Mouse (Mus musculus) stomach, embryonic 14.5 days (tissue): ENCODE data around the gene Foxb2. TPM values are rescaled to one million over a fixed set of nuclear protein-coding genes. Genes with fewer than 3 reads are reported as not detected.

ENCODE experiments used
- ATAC-seq: fragments of 200-750 bp; cut with Nextera tagmentation; 2 replicates; pipeline ENCODE4 v1.8.0; 2017; ENCODE audit warnings: low read depth, moderate TSS enrichment; ENCODE audit not compliant: insufficient number of reproducible peaks, insufficient read depth, low FRiP score
- H3K27ac ChIP-seq: fragments of 300-500 bp; sonication (generic); 2 replicates; pipeline ENCODE4 v1.5.1; 2014; ENCODE audit warnings: mild to moderate bottlenecking, low read length, moderate library complexity, mixed read lengths
- H3K27me3 ChIP-seq: fragments of 300-500 bp; sonication (generic); 2 replicates; pipeline ENCODE4 v1.6.1; 2014; ENCODE audit warnings: low read length, control low read depth, mixed read lengths; ENCODE audit not compliant: control insufficient read depth, insufficient read depth
- H3K36me3 ChIP-seq: fragments of 300-500 bp; sonication (generic); 2 replicates; pipeline ENCODE4 v1.6.1; 2014; ENCODE audit warnings: mild to moderate bottlenecking, control low read depth, low read length, moderate library complexity, mixed read lengths; ENCODE audit not compliant: control insufficient read depth, insufficient read depth
- H3K4me1 ChIP-seq: fragments of 300-500 bp; sonication (generic); 2 replicates; pipeline ENCODE4 v1.6.1; 2014; ENCODE audit warnings: low read length, control low read depth, mixed read lengths; ENCODE audit not compliant: control insufficient read depth, insufficient read depth
- H3K4me2 ChIP-seq: fragments of 300-500 bp; sonication (generic); replicated peaks from 2 replicates; pipeline ENCODE4 v1.6.1; 2014; ENCODE audit warnings: low read depth, low read length, control low read depth
- H3K4me3 ChIP-seq: fragments of 300-500 bp; sonication (generic); 2 replicates; pipeline ENCODE4 v1.5.1; 2014; ENCODE audit warnings: low read depth, low read length, control low read depth
- H3K9ac ChIP-seq: fragments of 300-500 bp; sonication (generic); replicated peaks from 2 replicates; pipeline ENCODE4 v1.6.1; 2014; ENCODE audit warnings: low read depth, mild to moderate bottlenecking, control low read depth, low read length, moderate library complexity, mixed read lengths
- H3K9me3 ChIP-seq: fragments of 300-500 bp; sonication (generic); 2 replicates; pipeline ENCODE4 v1.6.1; 2016; ENCODE audit warnings: low read depth, low read length, control low read depth; ENCODE audit not compliant: control insufficient read depth
- WGBS: fragments of 180-500 bp; shearing (Covaris S2); extraction: QIAGEN DNeasy Blood & Tissue Kit; methylation state at CpG from one replicate; pipeline ENCODE4 v1.1.7; 2014; 5-methylcytosine and 5-hydroxymethylcytosine counted together
- polyA plus RNA-seq: library from polyadenylated mRNA; unstranded; fragments of >200 nt; fragmentation: Nextera tagmentation; extraction: Ambion mirVana; gene quantifications from 2 replicates; pipeline ENCODE4 v1.2.1, GENCODE M21; 2014

The Foxb2 gene
- not detected in 2 replicates for polyA plus RNA-seq

DNA sequence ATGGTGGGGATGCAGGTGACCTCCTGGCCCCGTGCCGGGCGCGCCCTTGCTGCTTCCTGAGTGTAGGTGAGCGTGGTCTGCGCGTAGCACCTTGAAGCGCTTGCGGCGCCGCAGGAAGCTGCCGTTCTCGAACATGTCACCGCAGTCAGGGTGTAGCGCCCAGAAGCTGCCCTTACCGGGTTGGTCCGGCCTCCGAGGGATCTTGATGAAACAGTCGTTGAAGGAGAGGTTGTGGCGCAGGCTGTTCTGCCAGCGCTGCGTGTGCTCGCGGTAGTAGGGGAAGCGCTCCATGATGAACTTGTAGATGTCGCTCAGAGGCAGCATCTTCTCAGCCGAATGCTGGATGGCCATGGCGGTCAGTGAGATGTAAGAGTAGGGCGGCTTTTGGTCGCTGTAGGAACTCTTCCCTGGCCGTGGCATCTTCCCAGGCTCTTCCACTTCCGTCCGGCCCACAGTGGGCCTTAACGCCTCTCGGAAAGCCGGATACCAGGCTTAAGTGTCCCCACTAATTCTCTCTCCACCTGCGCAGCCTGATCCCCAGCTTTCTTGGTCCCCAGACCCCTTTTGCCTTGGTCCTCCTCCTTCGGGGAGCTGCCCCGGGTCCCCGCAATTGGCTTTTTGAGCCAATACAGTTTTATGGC, at the start of gene Foxb2:
TSS of gene Foxb2 (minus strand) at position 585 of the 641 bp plus-strand sequence.
- no peak for ATAC-seq
- WGBS, result 2% methylated on average over 40 of the region's 40 CpGs
- Histone ChIP-seq H3K4me3 (peak within 1 kb of the TSS; percentile 34), H3K36me3 (no peaks in the 10 kb centered on the region), H3K4me2 (peak within 1 kb of the TSS; percentile 54), H3K4me1 (peaks cover 17% of the 10 kb centered on the region; the same call in 1 of the 2 replicates), H3K27me3 (peaks cover 60% of the 10 kb centered on the region), H3K9me3 (no peaks in the 10 kb centered on the region), H3K9ac (no peak within 1 kb of the TSS), H3K27ac (no peak within 1 kb of the TSS)

DNA sequence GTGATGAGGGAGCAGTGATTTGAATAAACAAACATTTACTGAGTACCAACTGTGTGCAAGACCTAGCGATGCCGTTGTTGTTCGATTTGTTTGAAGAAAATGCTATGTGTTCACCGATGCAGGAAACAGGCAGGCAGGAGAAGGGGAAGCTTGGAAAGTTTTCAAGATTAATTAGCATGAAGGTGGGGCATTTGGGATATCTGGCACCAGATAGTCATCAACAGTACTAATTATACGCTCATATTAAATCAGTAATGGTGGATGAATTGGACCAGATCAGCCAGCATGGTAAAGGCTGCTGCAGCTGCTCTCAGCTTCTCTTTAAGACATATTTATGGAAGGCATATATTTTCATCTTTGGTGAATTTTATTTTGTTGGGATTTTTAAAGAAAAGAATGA, 37.9 kb upstream of the Foxb2 start:
- Histone ChIP-seq H3K4me2 (no peak overlapping the region), H3K27me3 (no peaks in the 10 kb centered on the region), H3K36me3 (no peaks in the 10 kb centered on the region), H3K4me3 (no peak overlapping the region), H3K27ac (no peak overlapping the region), H3K9ac (no peak overlapping the region), H3K4me1 (no peaks in the 10 kb centered on the region), H3K9me3 (no peaks in the 10 kb centered on the region)
- WGBS, result 83% methylated on average over 5 of the region's 5 CpGs
- ATAC-seq, result no peak

DNA sequence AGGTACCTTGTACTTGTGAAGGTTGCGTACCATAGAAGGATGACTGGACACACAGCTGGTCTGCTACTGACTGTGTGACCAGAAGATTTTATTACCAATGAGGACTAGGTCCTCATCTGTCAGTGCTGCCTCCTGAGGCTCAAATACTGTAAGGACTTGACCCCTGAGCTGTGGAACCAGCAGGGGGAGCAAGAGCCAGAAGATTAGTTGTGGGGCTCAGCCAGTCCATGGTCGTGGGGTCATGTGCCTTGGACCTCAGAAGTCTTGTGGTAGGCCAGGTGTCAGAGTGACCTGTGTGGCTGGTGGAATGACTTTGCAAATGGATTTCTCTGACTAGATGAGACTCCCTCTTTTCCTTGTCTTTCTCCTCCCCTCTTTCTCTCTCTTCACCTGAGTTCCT, 29.5 kb upstream of the Foxb2 start:
- 67% methylated on average over 2 of the region's 2 CpGs for WGBS
- Histone ChIP-seq H3K4me2 (no peak overlapping the region), H3K9ac (no peak overlapping the region), H3K27me3 (no peaks in the 10 kb centered on the region), H3K27ac (no peak overlapping the region), H3K9me3 (no peaks in the 10 kb centered on the region), H3K4me1 (no peaks in the 10 kb centered on the region), H3K4me3 (no peak overlapping the region), H3K36me3 (no peaks in the 10 kb centered on the region)
- ATAC-seq, result no peak

DNA sequence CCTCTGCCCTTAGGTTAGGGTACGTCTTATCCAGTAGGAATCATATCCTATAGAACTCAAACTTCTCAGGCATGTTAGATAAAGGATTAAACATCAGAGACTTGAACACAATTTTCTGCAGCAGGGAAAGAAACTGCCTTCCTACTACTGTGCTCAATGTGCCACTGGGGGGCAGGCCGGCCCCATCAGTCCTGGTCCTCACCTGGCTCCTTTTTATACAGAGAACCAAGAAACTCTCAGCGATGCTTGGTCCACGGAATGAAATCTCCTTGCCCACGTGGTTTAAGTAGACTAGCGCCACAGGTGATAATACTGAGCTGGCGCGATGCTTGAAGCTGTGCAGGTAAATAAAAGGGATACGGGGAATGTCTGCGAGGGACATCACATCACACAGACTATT, 26.1 kb upstream of the Foxb2 start:
- no peak overlapping the region for H3K4me3 ChIP-seq
- 48% methylated on average over 10 of the region's 10 CpGs for WGBS
- no peak for ATAC-seq
- no peaks in the 10 kb centered on the region for H3K27me3 ChIP-seq
- H3K36me3 ChIP-seq, result no peaks in the 10 kb centered on the region
- no peak overlapping the region for H3K9ac ChIP-seq
- no peaks in the 10 kb centered on the region for H3K9me3 ChIP-seq
- no peak overlapping the region for H3K4me2 ChIP-seq
- H3K4me1 ChIP-seq, result no peaks in the 10 kb centered on the region
- H3K27ac ChIP-seq, result no peak overlapping the region

DNA sequence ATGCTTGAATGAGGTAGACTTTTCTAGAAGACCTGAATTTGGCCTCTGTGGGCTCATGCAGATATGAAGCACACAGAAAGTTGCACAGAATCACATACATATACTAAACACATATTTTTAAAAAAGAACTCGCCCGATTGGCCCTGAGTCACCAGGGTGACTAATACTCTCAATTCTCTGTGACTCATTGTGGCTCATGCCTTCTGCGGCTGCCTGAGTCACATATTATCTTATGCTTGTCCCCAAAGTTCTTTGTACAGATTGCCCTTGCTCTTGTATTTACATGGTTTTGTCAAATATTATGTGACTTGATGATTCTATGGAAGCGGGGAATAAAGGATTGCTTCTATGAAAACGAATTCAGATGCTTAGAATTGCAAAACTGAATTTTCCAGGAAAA, 25.0 kb upstream of the Foxb2 start:
- 82% methylated on average over 5 of the region's 5 CpGs for WGBS
- Histone ChIP-seq H3K4me3 (no peak overlapping the region), H3K4me1 (no peaks in the 10 kb centered on the region), H3K4me2 (no peak overlapping the region), H3K27me3 (no peaks in the 10 kb centered on the region), H3K36me3 (no peaks in the 10 kb centered on the region), H3K9me3 (no peaks in the 10 kb centered on the region), H3K27ac (no peak overlapping the region), H3K9ac (no peak overlapping the region)
- ATAC-seq, result no peak

DNA sequence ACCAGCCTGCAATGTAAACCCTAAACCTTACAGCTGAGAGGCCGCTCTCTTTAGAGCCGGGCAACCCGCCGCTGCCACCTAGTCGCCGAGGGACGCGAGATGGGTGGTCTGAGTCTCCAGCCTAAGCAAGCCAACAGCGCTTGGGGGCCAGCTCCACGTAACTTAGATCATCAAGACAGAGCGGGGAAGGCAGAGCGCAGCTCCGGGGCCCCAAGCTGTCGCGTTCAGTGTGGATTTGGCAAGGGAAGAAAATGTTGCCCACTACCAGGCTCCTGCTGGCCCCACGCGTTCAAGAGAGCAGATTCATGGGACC, 2.8 kb upstream of the Foxb2 start:
- Histone ChIP-seq H3K9me3 (no peaks in the 10 kb centered on the region), H3K4me2 (no peak overlapping the region), H3K9ac (no peak overlapping the region), H3K4me1 (peaks cover 17% of the 10 kb centered on the region; the same call in 1 of the 2 replicates), H3K36me3 (no peaks in the 10 kb centered on the region), H3K27me3 (peaks cover 46% of the 10 kb centered on the region), H3K4me3 (no peak overlapping the region), H3K27ac (no peak overlapping the region)
- WGBS, result under 1% methylated on average over 17 of the region's 17 CpGs
- no peak for ATAC-seq

DNA sequence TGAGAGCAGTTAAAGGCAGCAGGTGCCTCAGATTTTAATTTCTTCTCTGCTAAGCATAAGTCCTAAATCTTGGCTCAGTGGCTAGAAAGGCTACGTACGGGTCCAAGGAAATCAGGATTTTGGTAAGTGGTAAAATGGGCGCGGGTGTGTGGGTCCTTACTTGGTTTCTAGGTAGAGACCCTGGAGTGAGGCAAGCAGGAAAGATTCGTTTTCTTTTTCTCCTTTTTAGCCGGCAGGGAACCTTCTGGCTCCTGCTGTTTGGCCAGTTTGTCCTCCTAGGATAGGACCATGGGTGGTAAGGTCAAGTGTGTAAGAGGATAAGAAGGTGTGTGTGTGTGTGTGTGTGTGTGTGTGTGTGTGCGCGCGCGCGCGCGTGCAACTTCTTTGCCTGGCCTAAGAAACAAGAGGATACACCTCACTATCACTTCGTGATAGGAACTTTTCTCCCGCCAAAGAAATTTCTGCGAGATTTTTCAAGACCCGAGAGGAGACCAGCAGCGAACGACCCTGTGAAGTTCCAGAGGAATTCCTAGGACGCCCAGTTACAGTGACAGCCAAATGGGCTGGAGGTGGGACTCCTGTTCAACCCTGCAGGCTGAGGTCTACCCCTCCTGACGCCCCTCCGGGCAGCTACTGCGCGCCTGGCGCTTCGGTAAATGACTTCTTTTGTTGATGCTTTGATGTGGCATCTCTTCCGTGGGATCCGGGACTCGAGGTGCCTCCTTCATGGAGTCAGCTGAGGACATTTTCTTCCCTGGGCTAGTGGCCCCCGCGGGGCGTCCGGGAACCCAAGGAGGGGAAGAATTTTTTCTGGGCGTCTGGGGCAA, 2.2 kb upstream of the Foxb2 start:
- Histone ChIP-seq H3K9me3 (no peaks in the 10 kb centered on the region), H3K27ac (no peak overlapping the region), H3K36me3 (no peaks in the 10 kb centered on the region), H3K9ac (no peak overlapping the region), H3K4me2 (no peak overlapping the region), H3K4me1 (peaks cover 17% of the 10 kb centered on the region; the same call in 1 of the 2 replicates), H3K4me3 (no peak overlapping the region), H3K27me3 (peaks cover 50% of the 10 kb centered on the region)
- WGBS, result under 1% methylated on average over 34 of the region's 34 CpGs
- no peak for ATAC-seq

DNA sequence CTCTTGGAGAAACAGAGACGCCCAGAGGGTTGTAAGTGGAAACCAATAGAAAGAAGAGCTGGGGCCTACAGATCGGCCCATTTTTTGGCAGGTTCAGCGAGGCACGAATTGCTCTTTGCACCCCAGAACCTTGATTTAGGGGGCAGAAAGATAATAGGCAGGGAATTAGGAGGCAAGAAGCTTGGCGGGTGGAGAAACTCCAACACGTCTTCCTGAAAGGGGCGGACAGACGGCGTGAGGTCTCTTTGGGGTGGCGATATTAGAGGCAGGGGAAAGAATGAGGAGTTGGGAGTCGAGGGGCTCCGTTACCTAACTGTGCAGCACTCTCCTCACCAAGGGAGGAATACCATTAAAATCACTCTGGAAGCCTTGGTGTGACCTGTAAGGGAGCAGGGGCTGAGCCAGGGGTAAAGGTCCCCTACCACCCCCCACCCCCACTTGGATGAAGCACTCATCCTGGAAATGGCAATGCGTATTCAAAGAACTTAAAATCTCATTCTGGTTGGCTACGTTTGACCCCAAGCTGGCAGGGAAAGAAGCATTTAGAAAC, 1.5 kb upstream of the Foxb2 start:
- Histone ChIP-seq H3K9me3 (no peaks in the 10 kb centered on the region), H3K27ac (no peak overlapping the region), H3K36me3 (no peaks in the 10 kb centered on the region), H3K4me3 (0 out of 2 replicates have a peak overlapping the region, but pooled peaks have one; percentile 22), H3K27me3 (peaks cover 51% of the 10 kb centered on the region), H3K4me2 (no peak overlapping the region), H3K4me1 (peaks cover 17% of the 10 kb centered on the region; the same call in 1 of the 2 replicates), H3K9ac (no peak overlapping the region)
- 5% methylated on average over 14 of the region's 14 CpGs for WGBS
- ATAC-seq, result no peak
